Mouse (Mus musculus) E14TG2a.4 (cell line): ENCODE measurements around the gene Magi2.

Source experiments
- H3K27me3 ChIP-seq: 2 replicates; pipeline ENCODE4 v1.6.1; 2014; ENCODE audit warnings: low read length, control low read depth; ENCODE audit not compliant: insufficient read depth
- H3K36me3 ChIP-seq: 2 replicates; pipeline ENCODE4 v1.6.1; 2014; ENCODE audit warnings: low read length, control low read depth; ENCODE audit not compliant: insufficient read depth
- H3K4me1 ChIP-seq: replicated peaks from 2 replicates; pipeline ENCODE4 v1.6.1; 2014; ENCODE audit warnings: low read depth, low read length, control low read depth
- H3K4me3 ChIP-seq: replicated peaks from 2 replicates; pipeline ENCODE4 v1.5.1; 2014; ENCODE audit warnings: mild to moderate bottlenecking, low read length
- H3K9me3 ChIP-seq: 2 replicates; pipeline ENCODE4 v1.6.1; 2014; ENCODE audit warnings: low read length, control low read depth
- CTCF ChIP-seq: conservative IDR thresholded peaks from 2 replicates; pipeline ENCODE4 v1.5.1; 2014; ENCODE audit warnings: low read length
- NANOG ChIP-seq: IDR thresholded peaks from 2 replicates; pipeline ENCODE4 v1.6.1; 2014; ENCODE audit warnings: borderline replicate concordance, low read length, mixed read lengths
- POU5F1 ChIP-seq: IDR thresholded peaks from 2 replicates; pipeline ENCODE4 v1.6.1; 2014; ENCODE audit warnings: low read length, borderline replicate concordance

Magi2 gene

DNA sequence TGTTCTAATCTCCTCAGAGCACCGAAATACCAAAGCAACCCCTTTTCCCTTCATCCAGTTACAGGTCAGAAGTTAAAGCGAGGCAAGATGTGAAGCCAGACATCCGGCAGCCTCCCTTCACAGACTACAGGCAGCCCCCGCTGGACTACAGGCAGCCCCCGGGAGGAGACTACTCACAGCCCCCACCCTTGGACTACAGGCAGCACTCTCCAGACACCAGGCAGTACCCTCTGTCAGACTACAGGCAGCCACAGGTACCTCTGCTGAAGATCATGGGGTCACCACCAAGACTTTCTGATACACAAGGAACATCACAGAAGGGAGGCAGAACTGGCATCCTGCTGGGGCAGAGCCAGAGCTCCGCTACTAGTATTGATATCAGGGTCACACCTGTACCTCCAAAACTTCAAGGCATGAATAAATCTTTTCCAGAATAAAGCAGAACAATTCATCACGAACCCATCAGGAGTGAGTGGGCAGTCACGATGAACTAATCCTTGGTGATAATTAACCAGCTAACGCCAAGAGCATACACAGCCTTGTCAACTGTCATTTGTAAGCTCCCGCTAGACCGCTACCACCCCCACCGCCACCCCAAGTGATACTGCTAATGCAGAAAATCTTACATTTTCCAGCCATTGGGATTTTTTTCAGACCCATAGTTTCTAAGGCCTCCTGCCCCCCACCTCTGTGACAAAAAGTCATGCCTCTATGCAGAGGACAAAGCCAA, 1382.5 kb downstream of the Magi2 start:
- no peak overlapping the region for H3K4me3 ChIP-seq
- H3K9me3 ChIP-seq: peaks cover 8% of the 10 kb centered on the region; the same call in 1 of the 2 replicates
- TF ChIP-seq POU5F1 (no peak), NANOG (no peak), CTCF (no peak)
- peaks cover 7% of the 10 kb centered on the region for H3K4me1 ChIP-seq
- no peaks in the 10 kb centered on the region for H3K27me3 ChIP-seq
- H3K36me3 ChIP-seq: no peaks in the 10 kb centered on the region

DNA sequence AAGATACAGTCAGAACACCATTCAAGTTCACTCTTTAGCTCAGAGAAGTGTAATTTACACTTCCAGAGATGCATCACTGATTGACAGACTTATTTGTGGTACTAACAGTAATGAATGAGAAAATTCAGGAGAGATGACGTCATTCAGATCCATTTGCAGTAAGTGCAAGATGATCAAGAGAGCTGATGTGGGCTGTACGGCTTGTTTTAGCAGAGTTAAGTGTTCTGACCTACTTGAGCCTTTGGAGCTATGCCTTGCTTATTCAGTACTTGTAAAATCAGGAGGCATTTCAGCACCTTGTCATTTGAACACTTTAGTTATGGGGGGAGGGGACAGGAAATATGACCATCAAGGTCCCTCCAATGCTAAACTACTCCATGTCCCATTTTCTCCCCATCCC, 1383.8 kb downstream of the Magi2 start:
- TF ChIP-seq NANOG (no peak), POU5F1 (no peak), CTCF (no peak)
- Histone ChIP-seq H3K4me1 (no peaks in the 10 kb centered on the region), H3K4me3 (no peak overlapping the region), H3K9me3 (peaks cover 8% of the 10 kb centered on the region; the same call in 1 of the 2 replicates), H3K27me3 (no peaks in the 10 kb centered on the region), H3K36me3 (no peaks in the 10 kb centered on the region)

DNA sequence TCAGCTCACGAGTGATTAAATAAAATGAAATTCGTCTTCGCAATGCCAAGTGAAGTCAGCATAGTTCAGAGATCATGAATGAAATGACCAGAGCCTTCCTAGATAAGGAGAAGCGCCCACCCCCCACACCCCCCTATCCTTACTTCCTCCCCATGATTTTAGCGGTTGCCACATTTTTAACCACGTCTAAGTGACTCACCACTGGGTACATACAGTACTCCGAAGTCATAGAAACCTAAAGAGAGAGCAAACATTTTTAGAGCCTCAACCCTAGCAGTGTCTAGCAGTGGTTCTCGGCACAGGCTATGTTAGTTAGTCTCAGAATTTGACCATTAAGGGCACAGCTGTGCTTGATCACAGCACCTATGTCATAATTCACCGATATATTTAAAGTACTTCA, 1385.8 kb downstream of the Magi2 start:
- no peaks in the 10 kb centered on the region for H3K4me1 ChIP-seq
- peaks cover 8% of the 10 kb centered on the region; the same call in 1 of the 2 replicates for H3K9me3 ChIP-seq
- no peaks in the 10 kb centered on the region for H3K27me3 ChIP-seq
- H3K4me3 ChIP-seq: no peak overlapping the region
- no peaks in the 10 kb centered on the region for H3K36me3 ChIP-seq
- TF ChIP-seq POU5F1: no peak
- no peak for TF ChIP-seq CTCF
- TF ChIP-seq NANOG: no peak

DNA sequence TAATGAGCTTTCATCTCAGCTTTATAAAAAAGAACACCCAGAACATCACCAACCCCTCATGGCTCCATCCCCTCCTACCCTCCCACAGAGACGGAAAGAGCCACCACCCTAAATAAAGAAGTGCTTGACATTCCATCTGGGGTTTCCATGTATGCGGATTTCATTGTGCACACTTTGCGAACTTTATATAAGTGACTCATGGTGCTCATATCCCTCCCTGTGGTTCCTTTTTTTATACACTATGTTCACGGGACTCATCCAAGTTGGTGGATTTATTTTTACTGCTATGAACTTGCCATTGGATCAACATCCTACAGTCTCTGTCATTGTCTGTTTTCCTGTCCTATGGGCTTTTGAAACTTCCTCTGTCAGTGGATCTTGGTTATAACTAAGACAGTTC, 1388.1 kb downstream of the Magi2 start:
- Histone ChIP-seq H3K9me3 (peaks cover 8% of the 10 kb centered on the region; the same call in 1 of the 2 replicates), H3K36me3 (no peaks in the 10 kb centered on the region), H3K27me3 (no peaks in the 10 kb centered on the region), H3K4me3 (no peak overlapping the region), H3K4me1 (no peaks in the 10 kb centered on the region)
- TF ChIP-seq NANOG: no peak
- TF ChIP-seq POU5F1: no peak
- no peak for TF ChIP-seq CTCF

DNA sequence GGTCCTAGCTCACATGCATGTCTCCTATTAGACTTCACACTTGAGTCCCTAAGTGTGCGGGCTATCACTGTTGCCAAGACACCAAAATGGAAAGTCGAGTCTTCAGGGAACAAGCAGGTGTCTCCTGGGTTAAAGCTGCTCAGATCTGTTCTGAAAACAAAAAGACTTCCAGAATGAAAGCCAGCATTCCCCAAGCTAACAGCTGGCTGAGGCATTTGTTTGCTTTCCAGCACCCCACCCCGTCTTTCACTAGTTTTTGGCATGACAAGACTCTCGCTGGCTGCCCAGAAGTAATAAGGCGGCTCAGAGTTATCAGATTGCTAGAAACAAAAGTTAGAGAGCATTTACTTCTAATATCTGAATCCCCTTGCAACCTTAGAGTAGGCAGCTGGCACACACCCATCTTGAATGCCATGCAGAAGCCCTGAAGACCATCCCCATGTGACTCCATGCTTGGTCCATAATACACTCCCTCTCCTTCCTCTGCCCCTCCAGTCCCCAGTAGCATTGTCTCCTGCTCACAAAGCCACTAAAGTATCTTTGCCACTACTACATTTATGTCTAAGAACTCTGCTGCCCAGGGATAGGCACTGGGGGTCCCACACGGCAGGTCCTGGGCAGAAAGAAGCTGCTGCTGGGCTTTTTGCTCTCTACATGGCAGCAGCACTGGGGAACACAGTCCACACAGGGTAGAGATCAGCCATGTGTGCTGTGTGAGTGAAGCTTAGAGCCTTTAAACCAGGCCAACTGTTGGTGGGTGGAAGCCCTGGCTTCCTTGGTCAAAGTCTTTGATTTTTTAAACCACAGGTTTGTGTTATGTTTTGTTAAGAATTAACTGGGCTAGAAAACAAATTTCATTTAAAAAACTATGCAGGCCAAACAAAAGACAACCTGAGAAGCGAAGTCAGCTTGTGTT, 1394.0 kb downstream of the Magi2 start:
- Histone ChIP-seq H3K4me3 (no peak overlapping the region), H3K27me3 (0 out of 2 replicates have a peak, but pooled peaks cover 4% of the 10 kb centered on the region), H3K36me3 (no peaks in the 10 kb centered on the region), H3K9me3 (no peaks in the 10 kb centered on the region), H3K4me1 (peaks cover 4% of the 10 kb centered on the region; the same call in 1 of the 2 replicates)
- TF ChIP-seq CTCF (no peak), POU5F1 (no peak), NANOG (no peak)

DNA sequence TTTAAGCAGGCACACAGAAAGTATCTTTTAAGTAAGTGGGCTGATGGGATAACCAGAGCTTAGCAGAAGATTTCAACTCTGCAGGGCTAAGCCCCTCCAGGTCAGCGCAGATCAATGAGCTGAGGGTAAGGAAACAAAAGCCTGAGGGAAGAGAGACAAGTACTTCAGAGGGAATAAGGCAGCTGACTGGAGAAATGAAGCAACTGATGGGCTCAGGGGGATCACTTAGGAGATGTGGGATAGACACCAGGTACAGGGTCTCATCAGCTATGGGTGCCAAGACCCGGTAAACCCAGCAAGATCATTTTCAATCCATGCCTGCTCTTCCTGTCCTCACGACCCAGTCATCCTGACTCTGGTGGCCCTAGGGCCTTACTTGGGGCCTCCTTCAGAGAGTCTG, 1395.6 kb downstream of the Magi2 start:
- TF ChIP-seq NANOG (no peak), POU5F1 (no peak), CTCF (no peak)
- Histone ChIP-seq H3K27me3 (0 out of 2 replicates have a peak, but pooled peaks cover 4% of the 10 kb centered on the region), H3K4me3 (no peak overlapping the region), H3K4me1 (peaks cover 4% of the 10 kb centered on the region; the same call in 1 of the 2 replicates), H3K9me3 (no peaks in the 10 kb centered on the region), H3K36me3 (no peaks in the 10 kb centered on the region)

DNA sequence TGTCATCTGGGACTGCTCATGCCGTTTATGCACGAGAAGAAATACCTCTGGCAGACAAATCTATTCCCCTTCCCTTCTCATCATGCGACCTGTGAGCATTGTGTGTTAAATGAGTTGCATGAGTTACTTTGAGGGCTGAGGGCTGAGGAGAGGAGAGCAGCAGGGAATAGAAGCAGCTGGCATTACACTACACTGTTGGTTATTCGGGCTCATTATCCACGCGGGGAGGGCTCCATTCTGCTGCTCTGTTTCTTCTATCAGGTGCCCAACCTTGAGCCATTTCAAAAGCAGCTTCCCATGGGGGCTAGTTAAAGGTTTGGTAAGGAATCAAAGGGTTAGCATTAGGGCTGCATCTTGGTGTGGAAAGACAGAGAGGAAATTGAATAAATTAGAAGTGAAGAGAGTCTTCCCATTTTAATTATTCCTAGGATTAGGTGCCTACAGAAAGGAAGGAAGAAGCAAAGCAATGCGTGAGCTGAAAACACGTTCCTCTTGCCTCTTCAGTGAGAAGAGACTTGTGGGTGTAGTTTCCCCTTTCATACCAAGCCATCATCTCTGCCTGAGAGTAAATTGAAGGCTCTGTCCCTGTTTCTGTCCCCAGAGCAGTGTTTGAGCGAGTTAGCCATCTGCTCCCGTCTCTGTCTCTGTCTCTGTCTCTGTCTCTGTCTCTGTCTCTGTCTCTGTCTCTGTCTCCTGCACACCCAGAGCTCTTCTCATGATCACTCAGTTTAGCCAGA, 1396.2 kb downstream of the Magi2 start:
- Histone ChIP-seq H3K4me1 (peaks cover 4% of the 10 kb centered on the region; the same call in 1 of the 2 replicates), H3K9me3 (no peaks in the 10 kb centered on the region), H3K36me3 (no peaks in the 10 kb centered on the region), H3K4me3 (no peak overlapping the region), H3K27me3 (0 out of 2 replicates have a peak, but pooled peaks cover 4% of the 10 kb centered on the region)
- TF ChIP-seq CTCF (no peak), POU5F1 (no peak), NANOG (no peak)
